Mouse (Mus musculus): ENCODE measurements around the gene Myl12a. TPM values are rescaled to one million over a fixed set of nuclear protein-coding genes. Genes with fewer than 3 reads are reported as not detected.

Myl12a gene
- total and polyA plus RNA-seq, 3 experiments: 49.1 to 315 (median 281) TPM

Other genes with a start within 250 kb of the Myl12a start
- gene Tgif1, start 149.3 kb downstream of the Myl12a start, total RNA-seq (2021): 10 to 100 TPM; 39.3 to 56.3 TPM
- gene Tgif1, start 149.3 kb downstream of the Myl12a start, polyA plus RNA-seq (2012; rRNA removed): 27.8 and 30.3 TPM in 2 replicates
- 1 to 10 TPM; 1.8 to 2.0 TPM for gene Myom1, start 245 bp downstream of the Myl12a start, total RNA-seq (2021)
- 0.32 and 0.89 TPM in 2 replicates for gene Myom1, start 245 bp downstream of the Myl12a start, polyA plus RNA-seq (2012; rRNA removed)
- 10 to 100 TPM; 38.1 to 43.0 TPM for gene Lpin2, start 179.7 kb upstream of the Myl12a start, total RNA-seq (2021)
- 7.0 and 8.2 TPM in 2 replicates for gene Lpin2, start 179.7 kb upstream of the Myl12a start, polyA plus RNA-seq (2012; rRNA removed)